Mouse (Mus musculus): ENCODE measurements around the gene Snx17. TPM values are rescaled to one million over a fixed set of nuclear protein-coding genes. Genes with fewer than 3 reads are reported as not detected.

The Snx17 gene
- polyA plus RNA-seq, 1 experiment from 2014 or later = 124 TPM

DNA sequence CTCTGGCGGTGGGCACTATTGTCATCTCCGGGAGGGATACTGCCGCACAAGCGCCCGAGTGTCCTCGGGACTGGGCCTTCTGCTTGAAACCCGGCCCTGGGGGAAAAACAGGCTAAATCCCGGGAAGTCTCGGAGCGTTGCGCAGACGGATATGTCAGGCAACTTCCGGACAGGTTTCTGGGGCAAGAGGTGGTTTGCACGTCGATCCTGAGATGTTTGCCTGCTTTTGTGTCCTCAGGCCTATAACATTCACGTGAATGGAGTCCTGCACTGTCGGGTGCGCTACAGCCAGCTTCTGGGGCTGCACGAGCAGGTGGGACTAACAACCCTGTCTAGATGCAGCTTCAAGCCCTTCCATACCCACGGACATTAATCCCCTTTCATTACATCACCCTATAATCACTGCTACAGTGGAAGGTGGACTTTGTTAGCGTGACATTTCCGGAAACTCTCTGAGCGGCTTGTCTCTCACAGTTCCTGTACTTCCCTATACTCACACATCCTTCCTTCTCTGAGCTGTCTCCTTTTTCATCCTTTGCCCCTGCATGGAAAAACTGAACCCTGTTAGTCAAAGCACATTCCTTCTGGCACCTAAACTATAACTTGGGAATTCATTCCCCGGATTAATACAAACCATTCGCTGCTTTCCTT is 729 bp downstream of the Snx17 start:
- peak overlapping the region; percentile 92 for H3K4me2 ChIP-seq (ENCODE audit: low read depth, low read length)
- H3K36me3 ChIP-seq (ENCODE audit: control insufficient read depth, insufficient read depth, low read length) = peaks cover 73% of the 10 kb centered on the region
- H3K27ac ChIP-seq (replicated peaks; ENCODE audit: low read depth, low read length) = peak overlapping the region; percentile 87
- peaks cover 9% of the 10 kb centered on the region for H3K4me1 ChIP-seq (ENCODE audit: control insufficient read depth, insufficient read depth, low read length)
- 10% methylated on average over 25 of the region's 25 CpGs for WGBS
- no peaks in the 10 kb centered on the region for H3K27me3 ChIP-seq (replicated peaks; ENCODE audit: control insufficient read depth, insufficient read depth, low read length)
- peak overlapping the region; percentile 86 for H3K4me3 ChIP-seq (ENCODE audit: low read depth, low read length)
- DNase-seq (ENCODE audit: low spot score) (peak; percentile 6), ATAC-seq (ENCODE audit: low read depth) (no peak)
- peak overlapping the region; percentile 87 for H3K9ac ChIP-seq (ENCODE audit: low read depth, low read length)
- no peaks in the 10 kb centered on the region for H3K9me3 ChIP-seq (ENCODE audit: control insufficient read depth, low read length)

DNA sequence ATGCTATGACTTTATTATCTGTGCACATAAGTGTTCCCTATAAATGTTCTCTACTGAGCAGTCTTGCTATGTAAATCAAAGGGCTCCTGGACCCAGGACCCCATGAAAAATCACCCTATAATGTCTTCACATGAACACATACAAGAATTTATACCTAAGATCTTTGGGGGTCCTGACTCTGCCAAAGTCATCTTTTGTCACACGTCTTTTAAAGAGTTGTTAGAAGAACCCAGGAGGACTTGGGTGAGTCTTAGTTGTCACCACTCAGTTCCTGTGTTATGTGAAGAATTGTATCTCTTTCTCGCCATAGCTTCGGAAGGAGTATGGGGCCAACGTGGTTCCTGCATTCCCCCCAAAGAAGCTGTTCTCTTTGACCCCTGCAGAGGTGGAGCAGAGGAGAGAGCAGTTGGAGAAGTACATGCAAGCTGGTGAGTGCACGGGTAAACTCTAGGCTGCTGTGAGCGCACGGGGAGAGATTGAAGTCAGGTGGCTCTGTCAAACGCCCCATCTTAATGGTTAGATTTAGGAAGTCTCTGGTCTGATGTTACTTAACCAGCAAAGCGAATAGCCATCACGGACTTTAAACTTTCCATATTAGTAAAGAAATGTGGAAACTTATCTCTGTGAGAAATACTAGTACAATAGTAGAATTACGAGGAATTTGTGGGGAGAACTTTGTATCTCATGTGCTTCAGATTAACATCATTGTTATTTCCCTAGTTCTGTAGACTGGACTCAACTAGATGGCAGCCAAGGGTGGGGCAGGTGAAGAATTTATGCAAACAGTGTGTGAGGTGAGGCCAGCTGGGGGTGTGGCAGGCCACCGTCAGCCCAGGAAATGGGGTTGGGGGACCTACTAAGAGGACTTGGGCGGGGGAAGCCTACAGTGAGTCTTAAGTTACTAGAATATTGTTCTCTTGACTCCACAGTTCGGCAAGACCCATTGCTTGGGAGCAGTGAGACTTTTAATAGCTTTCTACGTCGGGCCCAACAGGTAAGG is 1.8 kb downstream of the Snx17 start:
- DNase-seq (ENCODE audit: low spot score) = no peak
- Histone ChIP-seq H3K27me3 (replicated peaks; ENCODE audit: control insufficient read depth, insufficient read depth, low read length) (no peaks in the 10 kb centered on the region), H3K9me3 (ENCODE audit: control insufficient read depth, low read length) (no peaks in the 10 kb centered on the region), H3K9ac (ENCODE audit: low read depth, low read length) (peak overlapping the region; percentile 87; the same call in 1 of the 2 replicates), H3K4me2 (ENCODE audit: low read depth, low read length) (peak overlapping the region; percentile 92), H3K4me1 (ENCODE audit: control insufficient read depth, insufficient read depth, low read length) (peaks cover 9% of the 10 kb centered on the region), H3K4me3 (ENCODE audit: low read depth, low read length) (peak overlapping the region; percentile 86), H3K36me3 (ENCODE audit: control insufficient read depth, insufficient read depth, low read length) (peaks cover 74% of the 10 kb centered on the region), H3K27ac (replicated peaks; ENCODE audit: low read depth, low read length) (no peak overlapping the region)
- WGBS = 91% methylated on average over 16 of the region's 16 CpGs
- ATAC-seq (ENCODE audit: low read depth) = no peak

DNA sequence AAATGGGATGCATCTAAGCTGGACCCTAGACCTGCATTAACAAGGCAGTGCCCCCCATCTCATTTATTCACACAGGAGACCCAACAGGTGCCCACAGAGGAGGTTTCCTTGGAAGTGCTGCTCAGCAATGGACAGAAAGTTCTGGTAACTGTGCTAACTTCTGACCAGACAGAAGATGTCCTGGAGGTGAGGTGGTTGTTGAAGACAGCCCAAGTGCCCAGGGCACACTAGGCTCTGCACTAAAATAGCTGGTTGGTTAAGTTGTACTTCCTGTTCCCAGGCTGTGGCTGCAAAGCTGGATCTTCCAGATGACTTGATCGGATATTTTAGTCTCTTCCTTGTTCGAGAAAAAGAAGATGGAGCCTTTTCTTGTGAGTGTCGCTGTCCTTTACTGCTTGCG is 2.6 kb downstream of the Snx17 start:
- Histone ChIP-seq H3K36me3 (ENCODE audit: control insufficient read depth, insufficient read depth, low read length) (peaks cover 73% of the 10 kb centered on the region), H3K4me1 (ENCODE audit: control insufficient read depth, insufficient read depth, low read length) (peaks cover 9% of the 10 kb centered on the region), H3K4me3 (ENCODE audit: low read depth, low read length) (no peak overlapping the region), H3K4me2 (ENCODE audit: low read depth, low read length) (no peak overlapping the region), H3K9ac (ENCODE audit: low read depth, low read length) (no peak overlapping the region), H3K27ac (replicated peaks; ENCODE audit: low read depth, low read length) (no peak overlapping the region), H3K27me3 (replicated peaks; ENCODE audit: control insufficient read depth, insufficient read depth, low read length) (no peaks in the 10 kb centered on the region), H3K9me3 (ENCODE audit: control insufficient read depth, low read length) (peaks cover 5% of the 10 kb centered on the region)
- DNase-seq (ENCODE audit: low spot score) (no peak), ATAC-seq (ENCODE audit: low read depth) (no peak)
- 94% methylated on average over 4 of the region's 4 CpGs for WGBS

DNA sequence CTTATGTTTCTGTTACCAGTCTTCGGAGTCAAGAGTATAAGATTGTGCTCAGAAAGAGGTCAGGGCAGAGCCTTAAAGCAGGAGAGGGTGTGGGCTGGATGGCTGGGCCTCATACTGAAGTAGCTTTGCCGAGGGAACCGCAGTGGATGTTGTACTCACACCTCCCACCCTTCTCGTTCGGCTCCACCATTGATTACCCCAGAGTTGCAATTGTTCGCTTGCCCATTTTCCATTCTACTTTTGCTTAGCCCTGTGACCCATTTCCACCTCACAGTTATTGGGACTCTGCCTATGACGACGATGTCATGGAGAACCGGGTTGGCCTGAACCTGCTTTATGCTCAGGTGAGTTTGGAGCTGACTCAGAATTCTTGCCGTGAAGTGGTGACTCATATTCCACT is 3.2 kb downstream of the Snx17 start:
- no peak for ATAC-seq (ENCODE audit: low read depth)
- Histone ChIP-seq H3K9ac (ENCODE audit: low read depth, low read length) (no peak overlapping the region), H3K4me1 (ENCODE audit: control insufficient read depth, insufficient read depth, low read length) (peaks cover 9% of the 10 kb centered on the region), H3K27me3 (replicated peaks; ENCODE audit: control insufficient read depth, insufficient read depth, low read length) (no peaks in the 10 kb centered on the region), H3K4me3 (ENCODE audit: low read depth, low read length) (no peak overlapping the region), H3K36me3 (ENCODE audit: control insufficient read depth, insufficient read depth, low read length) (peaks cover 68% of the 10 kb centered on the region), H3K27ac (replicated peaks; ENCODE audit: low read depth, low read length) (no peak overlapping the region), H3K4me2 (ENCODE audit: low read depth, low read length) (no peak overlapping the region), H3K9me3 (ENCODE audit: control insufficient read depth, low read length) (peaks cover 5% of the 10 kb centered on the region)
- DNase-seq (ENCODE audit: low spot score) = no peak
- WGBS = 92% methylated on average over 10 of the region's 10 CpGs

DNA sequence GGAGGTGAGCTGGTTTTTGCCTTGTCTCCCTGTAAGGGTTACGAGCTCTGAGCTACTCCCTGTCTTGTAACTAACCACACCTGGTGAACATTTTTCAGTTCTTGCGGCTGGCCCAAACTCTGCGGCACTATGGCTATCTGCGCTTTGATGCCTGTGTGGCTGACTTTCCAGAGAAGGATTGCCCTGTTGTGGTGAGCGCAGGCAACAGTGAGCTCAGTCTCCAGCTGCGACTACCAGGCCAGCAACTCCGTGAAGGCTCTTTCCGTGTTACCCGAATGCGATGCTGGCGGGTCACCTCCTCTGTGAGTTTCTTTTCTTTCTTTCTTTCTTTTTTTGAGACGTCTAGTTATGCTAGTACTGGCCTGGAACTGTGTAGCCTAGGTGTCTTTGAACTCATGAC is 4.0 kb downstream of the Snx17 start:
- H3K4me3 ChIP-seq (ENCODE audit: low read depth, low read length) = no peak overlapping the region
- ATAC-seq (ENCODE audit: low read depth) (no peak), DNase-seq (ENCODE audit: low spot score) (no peak)
- peaks cover 5% of the 10 kb centered on the region for H3K9me3 ChIP-seq (ENCODE audit: control insufficient read depth, low read length)
- no peak overlapping the region for H3K4me2 ChIP-seq (ENCODE audit: low read depth, low read length)
- no peak overlapping the region for H3K9ac ChIP-seq (ENCODE audit: low read depth, low read length)
- H3K36me3 ChIP-seq (ENCODE audit: control insufficient read depth, insufficient read depth, low read length) = peaks cover 67% of the 10 kb centered on the region
- WGBS = 94% methylated on average over 12 of the region's 12 CpGs
- no peak overlapping the region for H3K27ac ChIP-seq (replicated peaks; ENCODE audit: low read depth, low read length)
- peaks cover 5% of the 10 kb centered on the region for H3K4me1 ChIP-seq (ENCODE audit: control insufficient read depth, insufficient read depth, low read length)
- H3K27me3 ChIP-seq (replicated peaks; ENCODE audit: control insufficient read depth, insufficient read depth, low read length) = no peaks in the 10 kb centered on the region

DNA sequence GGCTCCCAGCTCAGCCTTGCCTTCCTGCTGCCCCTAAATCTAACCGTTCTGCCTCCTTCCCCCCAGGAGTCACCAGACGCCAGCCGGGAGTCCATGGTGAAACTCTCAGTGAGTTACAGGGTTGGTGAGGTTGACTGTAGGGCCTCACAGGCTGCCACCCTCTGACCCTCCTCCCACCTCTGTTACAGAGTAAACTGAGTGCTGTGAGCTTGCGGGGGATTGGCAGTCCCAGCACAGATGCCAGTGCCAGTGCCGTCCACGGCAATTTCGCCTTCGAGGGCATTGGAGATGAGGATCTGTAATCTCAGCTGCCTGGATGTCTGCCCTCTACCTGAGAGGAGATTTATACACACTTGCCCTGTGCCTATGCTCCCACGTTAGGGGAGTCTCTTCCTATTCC is 5.1 kb downstream of the Snx17 start:
- Histone ChIP-seq H3K4me3 (ENCODE audit: low read depth, low read length) (no peak overlapping the region), H3K9me3 (ENCODE audit: control insufficient read depth, low read length) (peaks cover 5% of the 10 kb centered on the region), H3K27me3 (replicated peaks; ENCODE audit: control insufficient read depth, insufficient read depth, low read length) (no peaks in the 10 kb centered on the region), H3K4me2 (ENCODE audit: low read depth, low read length) (no peak overlapping the region), H3K36me3 (ENCODE audit: control insufficient read depth, insufficient read depth, low read length) (peaks cover 74% of the 10 kb centered on the region), H3K4me1 (ENCODE audit: control insufficient read depth, insufficient read depth, low read length) (peaks cover 8% of the 10 kb centered on the region), H3K27ac (replicated peaks; ENCODE audit: low read depth, low read length) (no peak overlapping the region), H3K9ac (ENCODE audit: low read depth, low read length) (no peak overlapping the region)
- ATAC-seq (ENCODE audit: low read depth) (no peak), DNase-seq (ENCODE audit: low spot score) (no peak)
- WGBS = 82% methylated on average over 9 of the region's 9 CpGs

DNA sequence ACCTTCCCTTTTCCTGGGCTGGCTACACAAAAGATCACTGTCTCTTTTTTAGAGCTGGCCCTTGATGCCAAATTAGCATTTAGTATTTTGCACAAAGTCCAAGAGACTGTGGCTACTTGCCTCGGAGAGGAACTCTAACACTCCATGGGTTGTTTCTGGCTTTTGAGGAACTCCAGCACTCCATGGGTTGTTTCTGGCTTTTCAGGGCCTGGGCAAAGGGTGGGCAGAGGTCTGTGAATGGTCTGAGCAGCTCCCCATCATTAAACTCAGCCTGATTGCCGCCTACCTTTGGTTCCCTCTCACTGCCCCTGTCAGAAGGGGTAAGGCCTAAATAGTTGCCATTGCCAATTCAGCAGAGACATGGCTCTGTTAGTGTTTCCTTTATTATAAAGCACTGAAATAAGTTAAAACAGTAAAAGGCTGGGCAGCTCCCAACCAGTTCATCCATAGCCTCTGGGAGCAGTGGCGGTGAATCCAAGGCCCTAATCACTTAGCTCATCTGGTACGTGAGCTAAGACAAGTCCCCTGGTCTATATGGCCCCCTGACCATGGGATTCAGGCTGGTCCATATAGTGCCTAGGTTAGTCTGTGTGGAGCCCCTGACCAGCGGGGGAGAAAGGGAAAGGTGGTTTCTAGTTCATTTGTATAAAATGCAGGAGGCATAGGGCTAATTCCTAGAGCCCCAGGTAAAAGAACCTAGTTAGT is 5.7 kb downstream of the Snx17 start:
- no peaks in the 10 kb centered on the region for H3K27me3 ChIP-seq (replicated peaks; ENCODE audit: control insufficient read depth, insufficient read depth, low read length)
- no peak overlapping the region for H3K4me3 ChIP-seq (ENCODE audit: low read depth, low read length)
- ATAC-seq (ENCODE audit: low read depth) (no peak), DNase-seq (ENCODE audit: low spot score) (no peak)
- H3K9ac ChIP-seq (ENCODE audit: low read depth, low read length) = no peak overlapping the region
- H3K36me3 ChIP-seq (ENCODE audit: control insufficient read depth, insufficient read depth, low read length) = peaks cover 80% of the 10 kb centered on the region
- H3K4me1 ChIP-seq (ENCODE audit: control insufficient read depth, insufficient read depth, low read length) = peaks cover 8% of the 10 kb centered on the region
- peaks cover 5% of the 10 kb centered on the region for H3K9me3 ChIP-seq (ENCODE audit: control insufficient read depth, low read length)
- 77% methylated on average over 5 of the region's 5 CpGs for WGBS
- H3K27ac ChIP-seq (replicated peaks; ENCODE audit: low read depth, low read length) = no peak overlapping the region; the same call in 1 of the 2 replicates
- no peak overlapping the region for H3K4me2 ChIP-seq (ENCODE audit: low read depth, low read length)

DNA sequence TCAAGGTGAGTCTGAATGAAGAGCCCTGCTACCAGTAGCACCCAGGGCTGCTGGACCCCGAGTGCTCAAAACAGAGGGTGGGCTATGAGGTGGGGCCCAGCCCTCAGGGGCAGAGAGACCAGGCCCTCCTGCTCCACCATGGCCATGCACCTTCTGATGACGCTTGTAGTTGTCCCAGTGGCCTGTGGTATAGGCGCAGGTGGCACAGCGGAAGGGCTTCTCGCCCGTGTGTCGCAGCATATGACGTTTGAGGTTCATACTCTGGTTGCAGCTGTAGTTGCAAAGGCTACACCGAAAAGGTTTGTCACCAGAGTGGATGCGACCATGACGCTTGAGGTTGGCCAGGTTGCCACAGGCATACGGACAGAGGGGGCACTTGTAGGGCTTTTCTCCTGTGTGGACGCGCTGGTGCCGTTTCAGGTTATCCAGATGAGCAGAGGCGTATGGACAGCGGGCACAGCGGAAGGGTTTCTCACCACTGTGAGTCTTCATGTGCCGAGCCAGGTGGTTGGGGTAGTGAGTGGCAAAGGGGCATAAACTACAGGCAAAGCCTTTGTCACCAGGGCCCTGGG is 6.4 kb downstream of the Snx17 start:
- WGBS = 91% methylated on average over 19 of the region's 19 CpGs
- no peak for ATAC-seq (ENCODE audit: low read depth)
- no peak overlapping the region for H3K4me2 ChIP-seq (ENCODE audit: low read depth, low read length)

More for the DNA sequence above, 6.4 kb downstream of the Snx17 start:
- peaks cover 82% of the 10 kb centered on the region for H3K36me3 ChIP-seq (ENCODE audit: control insufficient read depth, insufficient read depth, low read length)
- H3K4me3 ChIP-seq (ENCODE audit: low read depth, low read length) = no peak overlapping the region
- H3K4me1 ChIP-seq (ENCODE audit: control insufficient read depth, insufficient read depth, low read length) = peaks cover 4% of the 10 kb centered on the region; the same call in 1 of the 2 replicates
- DNase-seq (ENCODE audit: low spot score) = no peak
- H3K9me3 ChIP-seq (ENCODE audit: control insufficient read depth, low read length) = peaks cover 5% of the 10 kb centered on the region
- no peak overlapping the region for H3K27ac ChIP-seq (replicated peaks; ENCODE audit: low read depth, low read length)
- H3K9ac ChIP-seq (ENCODE audit: low read depth, low read length) = no peak overlapping the region
- no peaks in the 10 kb centered on the region for H3K27me3 ChIP-seq (replicated peaks; ENCODE audit: control insufficient read depth, insufficient read depth, low read length)
